Mouse (Mus musculus): ENCODE measurements at regions not wholly inside any gene's neighbourhood (a gene's known extent, or its start where the extent isn't known, plus 50 kb on each side); places are given as distances from the start of the nearest gene placed in this dataset.

- Histone ChIP-seq H3K9me3 (replicated peaks) (no peaks in the 10 kb centered on the region), H3K9ac (no peak overlapping the region), H3K27me3 (peaks cover 2% of the 10 kb centered on the region; the same call in 1 of the 2 replicates), H3K4me2 (no peak overlapping the region), H3K4me1 (replicated peaks) (no peaks in the 10 kb centered on the region), H3K27ac (no peak overlapping the region), H3K36me3 (no peaks in the 10 kb centered on the region), H3K4me3 (no peak overlapping the region)
- ATAC-seq (replicated peaks; ENCODE audit: insufficient number of reproducible peaks, insufficient read depth, low FRiP score, low read depth) = no peak
- 81% methylated on average over 15 of the region's 15 CpGs for WGBS
Observed at GRCm38 (mm10) chr9:46684113-46684850, 314.3 kb upstream of the Gm4791 start.

- 31% methylated on average over 3 of the region's 3 CpGs for WGBS
- Histone ChIP-seq H3K4me1 (replicated peaks) (no peaks in the 10 kb centered on the region), H3K4me2 (no peak overlapping the region), H3K4me3 (no peak overlapping the region), H3K27me3 (peaks cover 21% of the 10 kb centered on the region), H3K9ac (no peak overlapping the region), H3K36me3 (no peaks in the 10 kb centered on the region), H3K27ac (no peak overlapping the region), H3K9me3 (replicated peaks) (no peaks in the 10 kb centered on the region)
- ATAC-seq (replicated peaks; ENCODE audit: insufficient number of reproducible peaks, insufficient read depth, low FRiP score, low read depth) = no peak
Observed at GRCm38 (mm10) chr9:46672050-46672449, 326.5 kb upstream of the Gm4791 start.

- H3K4me1 ChIP-seq (replicated peaks) = no peaks in the 10 kb centered on the region
Observed at GRCm38 (mm10) chr9:46654422-46654821, 334.6 kb upstream of the 4931429L15Rik start.

GRCm38 (mm10) chr9:46647238-46647922, 327.6 kb upstream of the 4931429L15Rik start:
- H3K9ac ChIP-seq = no peak overlapping the region
- 57% methylated on average over 9 of the region's 9 CpGs for WGBS
- no peak overlapping the region for H3K27ac ChIP-seq
- H3K4me1 ChIP-seq (replicated peaks) = no peaks in the 10 kb centered on the region
- H3K27me3 ChIP-seq = no peaks in the 10 kb centered on the region
- ATAC-seq (replicated peaks; ENCODE audit: insufficient number of reproducible peaks, insufficient read depth, low FRiP score, low read depth) = no peak
- no peaks in the 10 kb centered on the region for H3K36me3 ChIP-seq
- no peak overlapping the region for H3K4me3 ChIP-seq
- no peaks in the 10 kb centered on the region for H3K9me3 ChIP-seq (replicated peaks)
- no peak overlapping the region for H3K4me2 ChIP-seq

More at GRCm38 (mm10) chr9:46654422-46654821, 334.6 kb upstream of the 4931429L15Rik start:
- no peak overlapping the region for H3K27ac ChIP-seq
- peaks cover 9% of the 10 kb centered on the region; the same call in 1 of the 2 replicates for H3K27me3 ChIP-seq
- H3K36me3 ChIP-seq = no peaks in the 10 kb centered on the region
- no peak overlapping the region for H3K4me3 ChIP-seq
- no peak for ATAC-seq (replicated peaks; ENCODE audit: insufficient number of reproducible peaks, insufficient read depth, low FRiP score, low read depth)
- 85% methylated on average over 8 of the region's 8 CpGs for WGBS
- H3K9ac ChIP-seq = no peak overlapping the region
- no peak overlapping the region for H3K4me2 ChIP-seq
- H3K9me3 ChIP-seq (replicated peaks) = no peaks in the 10 kb centered on the region

- no peaks in the 10 kb centered on the region for H3K9me3 ChIP-seq (replicated peaks)
- no peaks in the 10 kb centered on the region for H3K27me3 ChIP-seq
- no peak overlapping the region for H3K9ac ChIP-seq
- H3K4me3 ChIP-seq = no peak overlapping the region
- WGBS = 26% methylated on average over 7 of the region's 7 CpGs
- H3K36me3 ChIP-seq = no peaks in the 10 kb centered on the region
- no peak overlapping the region for H3K27ac ChIP-seq
- H3K4me1 ChIP-seq (replicated peaks) = no peaks in the 10 kb centered on the region
- ATAC-seq (replicated peaks; ENCODE audit: insufficient number of reproducible peaks, insufficient read depth, low FRiP score, low read depth) = no peak; the same call in 1 of the 2 replicates
- H3K4me2 ChIP-seq = no peak overlapping the region
Observed at GRCm38 (mm10) chr9:46645469-46645884, 325.7 kb upstream of the 4931429L15Rik start.

GRCm38 (mm10) chr9:46643551-46643950, 323.8 kb upstream of the 4931429L15Rik start:
- Histone ChIP-seq H3K4me2 (no peak overlapping the region), H3K27me3 (no peaks in the 10 kb centered on the region), H3K4me1 (replicated peaks) (no peaks in the 10 kb centered on the region), H3K36me3 (no peaks in the 10 kb centered on the region), H3K4me3 (no peak overlapping the region), H3K9ac (no peak overlapping the region), H3K27ac (no peak overlapping the region), H3K9me3 (replicated peaks) (no peaks in the 10 kb centered on the region)
- ATAC-seq (replicated peaks; ENCODE audit: insufficient number of reproducible peaks, insufficient read depth, low FRiP score, low read depth) = no peak
- WGBS = 57% methylated on average over 3 of the region's 3 CpGs

- no peak overlapping the region for H3K27ac ChIP-seq
- no peak overlapping the region for H3K4me2 ChIP-seq
- no peaks in the 10 kb centered on the region for H3K9me3 ChIP-seq (replicated peaks)
- no peak for ATAC-seq (replicated peaks; ENCODE audit: insufficient number of reproducible peaks, insufficient read depth, low FRiP score, low read depth)
- H3K4me3 ChIP-seq = no peak overlapping the region
- H3K36me3 ChIP-seq = no peaks in the 10 kb centered on the region
- WGBS = 7% methylated on average over 9 of the region's 9 CpGs
- no peaks in the 10 kb centered on the region for H3K27me3 ChIP-seq
- no peaks in the 10 kb centered on the region for H3K4me1 ChIP-seq (replicated peaks)
- no peak overlapping the region for H3K9ac ChIP-seq
Observed at GRCm38 (mm10) chr9:46642696-46643095, 322.9 kb upstream of the 4931429L15Rik start.

GRCm38 (mm10) chr9:46636261-46637010, 316.6 kb upstream of the 4931429L15Rik start:
- H3K4me1 ChIP-seq (replicated peaks) = no peaks in the 10 kb centered on the region
- no peaks in the 10 kb centered on the region; the same call in 1 of the 2 replicates for H3K27me3 ChIP-seq
- H3K9ac ChIP-seq = no peak overlapping the region
- H3K36me3 ChIP-seq = no peaks in the 10 kb centered on the region
- H3K27ac ChIP-seq = no peak overlapping the region
- H3K9me3 ChIP-seq (replicated peaks) = no peaks in the 10 kb centered on the region
- H3K4me2 ChIP-seq = no peak overlapping the region
- 63% methylated on average over 8 of the region's 8 CpGs for WGBS
- H3K4me3 ChIP-seq = no peak overlapping the region
- ATAC-seq (replicated peaks; ENCODE audit: insufficient number of reproducible peaks, insufficient read depth, low FRiP score, low read depth) = no peak

- no peaks in the 10 kb centered on the region for H3K9me3 ChIP-seq (replicated peaks)
- WGBS = 72% methylated on average over 4 of the region's 4 CpGs
- no peak for ATAC-seq (replicated peaks; ENCODE audit: insufficient number of reproducible peaks, insufficient read depth, low FRiP score, low read depth)
- H3K27ac ChIP-seq = no peak overlapping the region
- H3K4me1 ChIP-seq (replicated peaks) = no peaks in the 10 kb centered on the region
- no peaks in the 10 kb centered on the region; the same call in 1 of the 2 replicates for H3K27me3 ChIP-seq
- no peak overlapping the region for H3K9ac ChIP-seq
- H3K4me3 ChIP-seq = no peak overlapping the region
- H3K36me3 ChIP-seq = no peaks in the 10 kb centered on the region
- H3K4me2 ChIP-seq = no peak overlapping the region
Observed at GRCm38 (mm10) chr9:46633952-46634351, 314.2 kb upstream of the 4931429L15Rik start.

GRCm38 (mm10) chr9:46632576-46632975, 312.8 kb upstream of the 4931429L15Rik start:
- Histone ChIP-seq H3K9me3 (replicated peaks) (no peaks in the 10 kb centered on the region), H3K9ac (no peak overlapping the region), H3K4me1 (replicated peaks) (no peaks in the 10 kb centered on the region), H3K4me2 (no peak overlapping the region), H3K4me3 (no peak overlapping the region), H3K36me3 (no peaks in the 10 kb centered on the region), H3K27me3 (no peaks in the 10 kb centered on the region; the same call in 1 of the 2 replicates), H3K27ac (no peak overlapping the region)
- no peak for ATAC-seq (replicated peaks; ENCODE audit: insufficient number of reproducible peaks, insufficient read depth, low FRiP score, low read depth)
- 70% methylated on average over 10 of the region's 10 CpGs for WGBS

GRCm38 (mm10) chr9:46622255-46622654, 302.5 kb upstream of the 4931429L15Rik start:
- H3K4me2 ChIP-seq = no peak overlapping the region
- H3K27ac ChIP-seq = no peak overlapping the region
- no peak for ATAC-seq (replicated peaks; ENCODE audit: insufficient number of reproducible peaks, insufficient read depth, low FRiP score, low read depth)
- H3K27me3 ChIP-seq = no peaks in the 10 kb centered on the region
- H3K4me1 ChIP-seq (replicated peaks) = no peaks in the 10 kb centered on the region
- no peaks in the 10 kb centered on the region for H3K9me3 ChIP-seq (replicated peaks)
- no peaks in the 10 kb centered on the region for H3K36me3 ChIP-seq
- H3K9ac ChIP-seq = no peak overlapping the region
- 76% methylated on average over 2 of the region's 2 CpGs for WGBS
- no peak overlapping the region for H3K4me3 ChIP-seq
